Mouse (Mus musculus): ENCODE measurements around the gene 4930404N11Rik.

GRCm38 (mm10) chr10:81314201-81314600 lies 51.4 kb downstream of the 4930404N11Rik start:
- TF ChIP-seq CTCF (conservative IDR thresholded peaks at IDR 0.05; ENCODE audit: insufficient read depth, insufficient read length, low read depth, low read length) = no peak
- TF ChIP-seq POLR2A (IDR thresholded peaks at IDR 0.05; ENCODE audit: low read depth, low read length) = no peak

Measured in kidney, adult 2 months (tissue).